Mouse (Mus musculus) stomach, postnatal 0 days (tissue): ENCODE data around the gene Spag7. TPM values are rescaled to one million over a fixed set of nuclear protein-coding genes. Genes with fewer than 3 reads are reported as not detected.

Experiments used
- ATAC-seq: fragments of 200-750 bp; cut with Nextera tagmentation; 2 replicates; pipeline ENCODE4 v1.8.0; 2017; ENCODE audit not compliant: low FRiP score, low TSS enrichment
- DNase-seq: peaks from one replicate; pipeline ENCODE4 v3.0.0-alpha.2; 2016; ENCODE audit warnings: low spot score
- H3K27ac ChIP-seq: fragments of 300-500 bp; sonication (generic); replicated peaks from 2 replicates; pipeline ENCODE4 v1.5.1; 2014; ENCODE audit warnings: mild to moderate bottlenecking, control low read depth
- H3K27me3 ChIP-seq: fragments of 300-500 bp; sonication (generic); 2 replicates; pipeline ENCODE4 v1.6.1; 2014; ENCODE audit warnings: low read length; ENCODE audit not compliant: control insufficient read depth, insufficient read depth
- H3K36me3 ChIP-seq: fragments of 300-500 bp; sonication (generic); 2 replicates; pipeline ENCODE4 v1.6.1; 2014; ENCODE audit warnings: low read length, mixed read lengths; ENCODE audit not compliant: control insufficient read depth, insufficient read depth
- H3K4me1 ChIP-seq: fragments of 300-500 bp; sonication (generic); replicated peaks from 2 replicates; pipeline ENCODE4 v1.6.1; 2014; ENCODE audit warnings: antibody characterized with exemption; ENCODE audit not compliant: control insufficient read depth, insufficient read depth
- H3K4me2 ChIP-seq: fragments of 300-500 bp; sonication (generic); replicated peaks from 2 replicates; pipeline ENCODE4 v1.6.1; 2014; ENCODE audit warnings: low read depth, mild to moderate bottlenecking, control low read depth, moderate library complexity
- H3K4me3 ChIP-seq: fragments of 300-500 bp; sonication (generic); 2 replicates; pipeline ENCODE4 v1.5.1; 2014; ENCODE audit warnings: low read depth, low read length, control low read depth
- H3K9ac ChIP-seq: fragments of 300-500 bp; sonication (generic); 2 replicates; pipeline ENCODE4 v1.6.1; 2014; ENCODE audit warnings: mild to moderate bottlenecking, low read length, control low read depth, mixed read lengths
- H3K9me3 ChIP-seq: fragments of 300-500 bp; sonication (generic); 2 replicates; pipeline ENCODE4 v1.6.1; 2016; ENCODE audit warnings: low read length; ENCODE audit not compliant: control insufficient read depth
- CTCF ChIP-seq: IDR thresholded peaks from 2 replicates; pipeline ENCODE4 v1.5.1; 2016; ENCODE audit warnings: antibody characterized with exemption, low read depth, mild to moderate bottlenecking, moderate library complexity
- EP300 ChIP-seq: optimal IDR thresholded peaks from 2 replicates; pipeline ENCODE3; 2016; ENCODE audit warnings: antibody characterized with exemption
- WGBS: fragments of 180-500 bp; shearing (Covaris S2); extraction: QIAGEN DNeasy Blood & Tissue Kit; methylation state at CpG from one replicate; pipeline ENCODE4 v1.1.7; 2014; 5-methylcytosine and 5-hydroxymethylcytosine counted together
- microRNA-seq: library from miRNA; unstranded; fragments of <30 nt; microRNA quantifications from one replicate; pipeline ENCODE4, GENCODE M21; 2016
- polyA plus RNA-seq: library from polyadenylated mRNA; unstranded; fragments of >200 nt; fragmentation: Nextera tagmentation; extraction: Ambion mirVana; gene quantifications from 2 replicates; pipeline ENCODE4 v1.2.1, GENCODE M21; 2015

Spag7 gene
- polyA plus RNA-seq, 1 experiment from 2014 or later: 77.7 TPM

DNA sequence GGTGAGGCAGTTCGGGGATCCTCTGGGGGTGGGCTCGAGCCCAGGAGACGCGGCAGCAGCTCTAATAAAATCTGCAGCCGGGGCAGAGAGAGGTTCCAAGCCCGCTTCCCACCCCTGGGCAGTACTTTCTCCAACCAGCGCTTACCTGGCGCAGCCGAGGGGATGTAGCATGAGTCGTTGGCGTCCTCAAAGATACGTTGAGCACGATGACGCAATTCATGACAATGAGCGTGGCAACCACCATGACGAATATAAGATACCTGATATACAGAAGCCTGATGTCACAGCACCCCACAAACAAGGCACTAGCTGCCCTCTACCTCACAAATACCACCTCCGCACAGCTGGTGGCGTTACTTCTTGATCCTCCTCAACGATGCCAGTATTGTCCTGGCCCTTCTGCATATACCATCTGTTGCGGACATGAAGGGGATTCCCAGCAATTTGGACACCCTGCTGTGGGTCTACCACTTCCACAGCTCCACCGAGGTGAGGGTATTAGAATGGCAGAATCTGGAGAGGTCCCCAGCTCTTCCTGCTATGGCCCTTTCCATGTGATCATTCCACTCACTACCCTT is 53.6 kb downstream of the Spag7 start, which contains the start of gene 4930544D05Rik:
Gene 4930544D05Rik (plus strand): TSS at position 333 of the 578 bp plus-strand sequence.
- TF ChIP-seq EP300 (no peak), CTCF (no peak)
- peak within 1 kb of the TSS; percentile 56 for H3K9ac ChIP-seq

DNA sequence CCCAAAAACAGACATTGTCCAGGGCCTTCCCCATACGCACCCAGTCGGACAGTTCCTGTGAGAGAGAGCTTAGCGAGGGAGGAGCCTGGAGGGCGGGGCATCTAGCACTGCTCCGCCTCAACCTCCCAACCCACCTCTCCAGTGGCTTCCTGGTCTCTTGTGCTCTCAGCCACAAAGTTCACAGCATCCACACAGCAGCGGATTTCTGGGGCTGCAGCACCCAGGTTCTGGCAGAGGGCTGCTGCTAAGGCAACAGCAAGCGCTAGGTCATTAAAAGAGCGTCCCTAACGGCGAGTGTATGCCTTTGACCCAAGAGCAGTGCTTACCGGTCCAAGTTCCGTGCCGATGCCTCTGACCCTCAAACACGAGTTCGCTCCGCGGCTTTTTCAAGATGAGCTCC is 54.1 kb downstream of the Spag7 start:
- peak; percentile 81 for DNase-seq
- under 1% methylated on average over 17 of the region's 17 CpGs for WGBS
- Histone ChIP-seq H3K4me3 (peak overlapping the region; percentile 41), H3K9me3 (no peaks in the 10 kb centered on the region), H3K4me2 (peak overlapping the region; percentile 72), H3K4me1 (no peaks in the 10 kb centered on the region), H3K27ac (peak overlapping the region; percentile 67), H3K9ac (peak overlapping the region; percentile 56), H3K36me3 (peaks cover 3% of the 10 kb centered on the region), H3K27me3 (no peaks in the 10 kb centered on the region)
- TF ChIP-seq EP300 (no peak), CTCF (peak; percentile 31; the same call in 1 of the 2 replicates)
- peak; percentile 87 for ATAC-seq

More for the DNA sequence above, 53.6 kb downstream of the Spag7 start, which contains the start of gene 4930544D05Rik:
- Histone ChIP-seq H3K36me3 (peaks cover 3% of the 10 kb centered on the region; the same call in 1 of the 2 replicates), H3K4me3 (peak within 1 kb of the TSS; percentile 41), H3K27ac (peak within 1 kb of the TSS; percentile 67), H3K27me3 (no peaks in the 10 kb centered on the region), H3K4me1 (no peaks in the 10 kb centered on the region), H3K9me3 (no peaks in the 10 kb centered on the region), H3K4me2 (peak within 1 kb of the TSS; percentile 72)
- ATAC-seq (no peak), DNase-seq (no peak)
- WGBS: 18% methylated on average over 21 of the region's 21 CpGs

Small RNAs within 50 kb of the gene (microRNA-seq; reads per million reads assigned to microRNA genes)
- gene Mir6925: not detected

Other genes starting within 250 kb of the Spag7 start
- 9.0 and 9.5 TPM in 2 replicates for gene Arrb2, start 236.8 kb downstream of the Spag7 start, polyA plus RNA-seq
- 27.4 and 28.6 TPM in 2 replicates for gene Med11, start 217.5 kb downstream of the Spag7 start, polyA plus RNA-seq
- 0.62 and 0.86 TPM in 2 replicates for gene Zmynd15, start 210.0 kb downstream of the Spag7 start, polyA plus RNA-seq
- gene Cxcl16, start 209.4 kb downstream of the Spag7 start, polyA plus RNA-seq: 15.8 and 18.1 TPM in 2 replicates
- 91.8 and 104 TPM in 2 replicates for gene Tm4sf5, start 164.2 kb downstream of the Spag7 start, polyA plus RNA-seq
- 0.15 and 0.36 TPM in 2 replicates for gene Vmo1, start 154.8 kb downstream of the Spag7 start, polyA plus RNA-seq
- 0.32 and 0.40 TPM in 2 replicates for gene Gltpd2, start 150.2 kb downstream of the Spag7 start, polyA plus RNA-seq
- gene Psmb6, start 144.0 kb downstream of the Spag7 start, polyA plus RNA-seq: 516 and 537 TPM in 2 replicates
- gene Gm40193, start 136.5 kb downstream of the Spag7 start, polyA plus RNA-seq: not detected in 2 replicates
- 16.2 and 17.7 TPM in 2 replicates for gene Pld2, start 129.4 kb downstream of the Spag7 start, polyA plus RNA-seq
- 8.5 and 10.2 TPM in 2 replicates for gene Mink1, start 106.5 kb downstream of the Spag7 start, polyA plus RNA-seq
- gene 4930544D05Rik, start 53.6 kb downstream of the Spag7 start, polyA plus RNA-seq: not detected in 2 replicates
- gene Chrne, start 50.2 kb downstream of the Spag7 start, polyA plus RNA-seq: not detected in 2 replicates
- 0.06 and 0.07 TPM in 2 replicates for gene Gp1ba, start 30.3 kb downstream of the Spag7 start, polyA plus RNA-seq
- gene Rnf167, start 22.2 kb downstream of the Spag7 start, polyA plus RNA-seq: 62.8 and 70.5 TPM in 2 replicates
- gene Slc25a11, start 21.9 kb downstream of the Spag7 start, polyA plus RNA-seq: 120 and 121 TPM in 2 replicates
- 1,446 and 1,550 TPM in 2 replicates for gene Pfn1, start 14.8 kb downstream of the Spag7 start, polyA plus RNA-seq
- 9.6 and 10.8 TPM in 2 replicates for gene Eno3, start 12.2 kb downstream of the Spag7 start, polyA plus RNA-seq
- 6.5 and 7.9 TPM in 2 replicates for gene Camta2, start 18.7 kb upstream of the Spag7 start, polyA plus RNA-seq
- 1.6 and 2.1 TPM in 2 replicates for gene Inca1, start 30.7 kb upstream of the Spag7 start, polyA plus RNA-seq
- gene Kif1c, start 31.1 kb upstream of the Spag7 start, polyA plus RNA-seq: 4.7 TPM in 2 replicates
- 3.4 and 3.8 TPM in 2 replicates for gene Zfp3, start 94.8 kb upstream of the Spag7 start, polyA plus RNA-seq
- gene Scimp, start 143.2 kb upstream of the Spag7 start, polyA plus RNA-seq: 0.57 and 0.63 TPM in 2 replicates
- gene Rabep1, start 175.4 kb upstream of the Spag7 start, polyA plus RNA-seq: 15.1 and 17.5 TPM in 2 replicates